Mouse (Mus musculus) regulatory T cell (primary cell): ENCODE measurements around the gene Negr1.

Source experiments
- in situ Hi-C: fragments of 300-600 bp; cut with MboI, MseI; formaldehyde crosslinking; loops from one replicate; pipeline ENCODE4 v1.15.1; 2025; ENCODE audit warnings: high pct_unique_total_duplicates

Gene Negr1

GRCm38 (mm10) chr3:156796061-156796691 lies 234.6 kb downstream of the Negr1 start:
- in situ Hi-C loops = no loop called here

DNA sequence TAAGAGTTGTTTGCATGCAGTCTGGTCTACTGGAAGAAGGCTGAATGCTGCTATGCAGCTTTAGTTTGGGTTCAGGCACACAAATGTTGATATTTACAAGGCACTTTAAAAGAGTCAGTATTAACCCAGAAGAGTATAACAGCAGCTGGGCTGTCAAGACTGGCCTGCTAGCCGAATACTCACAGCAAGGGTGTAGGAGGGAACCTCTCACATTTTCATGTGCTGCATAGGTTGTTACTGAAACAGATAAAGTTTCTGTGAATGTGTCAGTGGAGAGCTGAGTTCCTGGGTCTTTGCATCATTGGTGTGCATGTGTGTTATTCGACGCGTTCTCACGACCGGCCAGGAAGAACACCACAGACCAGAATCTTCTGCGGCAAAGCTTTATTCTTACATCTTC lies 237.6 kb downstream of the Negr1 start:
- in situ Hi-C loops = no loop called here

- in situ Hi-C loops = no loop called here
These were observed 248.2 kb downstream of the Negr1 start for GRCm38 (mm10) chr3:156809836-156810235.

- in situ Hi-C loops = no loop called here
These were observed 255.3 kb downstream of the Negr1 start for GRCm38 (mm10) chr3:156816938-156817337.

DNA sequence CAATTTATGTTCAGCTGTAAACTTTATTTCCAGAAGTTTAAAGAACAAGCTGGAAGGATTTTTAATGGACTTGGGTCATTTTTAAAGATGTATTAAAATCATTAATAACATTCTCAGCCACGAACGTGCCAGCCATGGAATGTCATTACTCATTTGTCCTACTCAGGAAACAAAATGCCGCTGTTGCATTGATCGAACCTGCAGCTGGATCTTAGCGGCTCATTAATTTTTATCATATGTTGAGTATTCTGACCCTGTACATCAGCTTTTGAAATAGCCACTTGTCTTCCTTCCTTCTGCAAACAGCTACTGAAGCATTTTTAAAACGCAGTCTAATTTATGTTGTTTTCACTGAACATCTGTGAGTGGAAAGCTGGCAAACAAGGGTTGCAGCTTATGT lies 255.9 kb downstream of the Negr1 start:
- in situ Hi-C loops = no loop called here

- in situ Hi-C loops = no loop called here
These were observed 261.4 kb downstream of the Negr1 start for GRCm38 (mm10) chr3:156823039-156823438.

DNA sequence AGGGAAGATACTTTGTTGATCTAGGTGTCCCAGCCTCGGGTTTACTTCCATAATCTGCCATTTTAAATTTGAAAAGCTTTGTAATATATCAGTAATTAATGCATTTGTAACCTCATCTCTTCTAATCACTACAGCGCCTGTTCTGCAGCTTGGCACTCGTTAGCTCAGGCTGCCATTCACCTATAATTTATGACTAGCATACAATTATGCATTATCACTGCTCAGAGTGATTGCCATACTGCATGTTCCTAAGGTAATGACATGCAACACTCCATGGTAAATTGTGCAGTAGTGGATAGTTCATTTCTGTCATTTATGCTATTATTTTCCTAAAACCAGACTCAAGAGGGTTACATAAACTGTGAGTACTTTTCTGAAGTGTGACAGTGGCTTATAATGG lies 272.3 kb downstream of the Negr1 start:
- in situ Hi-C loops = no loop called here

DNA sequence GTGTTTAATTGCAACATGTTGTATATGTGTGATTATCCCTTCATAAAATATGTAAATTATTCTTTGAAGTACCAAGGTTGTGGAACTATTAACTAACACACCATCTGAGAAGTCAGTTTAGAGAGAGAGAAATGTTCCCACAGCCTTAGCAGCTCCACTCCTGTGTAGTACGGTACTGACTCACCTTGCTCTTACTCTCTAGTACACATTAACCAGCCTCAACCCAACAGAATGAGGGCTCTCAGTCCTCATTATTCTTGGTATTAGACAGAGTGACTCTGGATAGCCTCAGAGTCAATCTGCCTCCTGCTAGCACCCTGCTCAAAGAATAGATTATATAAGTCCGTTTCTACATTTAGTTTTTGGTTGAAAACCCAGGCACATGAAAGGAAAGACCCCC lies 277.0 kb downstream of the Negr1 start:
- in situ Hi-C loops = no loop called here

GRCm38 (mm10) chr3:156848385-156848784 lies 286.8 kb downstream of the Negr1 start:
- in situ Hi-C loops = no loop called here

GRCm38 (mm10) chr3:156851921-156852320 lies 290.3 kb downstream of the Negr1 start:
- in situ Hi-C loops = no loop called here

DNA sequence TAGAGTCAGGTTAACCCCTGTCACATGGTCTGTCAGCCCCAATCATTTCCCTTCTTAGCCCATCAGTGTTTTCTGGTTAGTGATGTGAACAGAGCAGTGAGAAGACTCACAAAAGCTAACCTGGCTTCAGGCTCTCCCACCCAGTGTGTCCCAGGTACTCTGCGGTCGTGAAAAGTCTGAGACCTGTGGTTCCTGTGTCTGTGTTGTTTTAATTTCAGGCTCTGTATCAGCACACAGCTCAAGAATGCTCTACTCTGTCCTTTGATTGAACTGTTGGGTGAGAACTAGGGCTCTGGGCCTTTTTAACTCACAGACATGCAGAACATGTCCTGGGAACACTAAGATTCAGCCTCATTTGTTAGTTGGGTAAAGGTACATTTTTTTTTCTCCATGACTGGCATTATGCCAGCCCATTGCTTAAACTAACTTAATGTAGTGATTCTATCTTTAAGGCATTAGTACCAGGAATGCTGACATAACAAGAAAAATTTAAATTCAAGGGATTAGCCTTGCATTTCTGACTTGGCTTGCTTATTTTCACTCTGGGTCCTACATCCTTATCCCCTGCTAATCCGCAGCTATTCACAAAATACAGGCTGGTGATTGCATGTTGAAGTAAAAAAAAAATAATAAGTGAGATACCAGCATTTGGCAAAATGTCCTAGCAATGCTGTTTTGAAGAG lies 308.8 kb downstream of the Negr1 start:
- in situ Hi-C loops = no loop called here

- in situ Hi-C loops = no loop called here
These were observed 309.3 kb downstream of the Negr1 start for GRCm38 (mm10) chr3:156870922-156871257.

DNA sequence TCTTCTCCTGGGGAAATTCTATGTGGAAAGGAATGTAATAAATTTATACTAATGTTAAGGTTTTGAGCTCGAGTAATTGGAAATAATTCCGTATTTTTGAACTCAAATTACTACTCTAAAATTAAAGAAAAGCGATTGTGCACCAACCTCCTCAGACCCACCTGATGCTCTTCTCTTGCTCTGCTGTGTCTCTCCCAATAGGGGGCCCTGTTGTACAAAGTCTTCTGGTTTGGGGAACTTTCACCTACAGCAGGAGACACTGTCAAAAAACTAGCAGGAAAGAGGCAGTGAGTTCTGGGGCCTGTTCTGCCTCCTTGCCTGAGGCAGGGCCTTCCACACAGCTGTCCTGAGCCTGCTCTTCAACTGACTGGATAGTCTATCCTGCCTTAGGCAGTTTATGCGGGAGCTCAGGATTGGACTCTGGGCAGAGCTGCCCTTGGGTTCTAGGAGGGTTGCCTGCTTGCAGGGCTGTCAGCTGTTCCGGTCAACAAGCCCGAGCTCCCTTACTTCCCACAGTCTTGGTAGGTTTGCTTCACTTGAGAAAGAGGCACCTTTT lies 310.1 kb downstream of the Negr1 start:
- in situ Hi-C loops = no loop called here

GRCm38 (mm10) chr3:156876551-156876950 lies 315.0 kb downstream of the Negr1 start:
- in situ Hi-C loops = no loop called here

DNA sequence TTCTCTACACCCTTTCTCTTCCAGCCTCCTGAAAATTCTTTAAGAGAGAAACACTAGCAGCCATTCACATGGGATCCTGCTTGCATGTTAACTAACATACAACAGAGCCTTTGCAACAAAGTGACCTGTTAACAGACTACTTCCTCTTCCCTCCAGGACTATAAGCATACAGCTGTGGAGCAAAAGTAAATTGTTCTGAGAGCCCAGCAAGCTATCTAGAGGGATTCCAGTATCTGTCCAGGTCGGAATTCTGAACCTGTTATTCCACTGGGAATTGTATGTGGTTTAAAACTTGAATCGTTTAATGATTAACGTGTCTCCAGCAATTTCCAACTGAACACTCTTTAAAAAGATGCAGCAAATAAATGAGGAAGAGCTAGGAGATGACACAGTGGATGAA lies 320.5 kb downstream of the Negr1 start:
- in situ Hi-C loops = no loop called here

DNA sequence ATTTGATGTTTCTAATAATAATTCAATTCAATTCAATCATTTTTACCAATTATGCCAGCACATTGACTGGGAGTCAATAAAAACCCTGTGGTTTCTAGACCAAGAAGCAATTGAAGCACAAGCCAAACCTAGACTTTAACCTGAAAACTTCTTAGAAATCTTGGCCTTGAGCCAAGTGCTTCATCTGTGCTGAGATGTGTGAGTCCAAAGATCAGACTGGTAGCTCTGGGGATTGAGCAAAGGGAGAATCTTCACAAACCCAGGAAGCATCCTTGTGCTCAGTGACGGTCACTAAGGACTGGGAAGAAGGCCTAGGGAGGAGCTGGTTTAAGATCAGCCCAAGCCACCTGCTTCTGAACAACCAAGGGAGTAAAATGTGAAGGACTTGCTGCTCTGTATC lies 322.3 kb downstream of the Negr1 start:
- in situ Hi-C loops = no loop called here

DNA sequence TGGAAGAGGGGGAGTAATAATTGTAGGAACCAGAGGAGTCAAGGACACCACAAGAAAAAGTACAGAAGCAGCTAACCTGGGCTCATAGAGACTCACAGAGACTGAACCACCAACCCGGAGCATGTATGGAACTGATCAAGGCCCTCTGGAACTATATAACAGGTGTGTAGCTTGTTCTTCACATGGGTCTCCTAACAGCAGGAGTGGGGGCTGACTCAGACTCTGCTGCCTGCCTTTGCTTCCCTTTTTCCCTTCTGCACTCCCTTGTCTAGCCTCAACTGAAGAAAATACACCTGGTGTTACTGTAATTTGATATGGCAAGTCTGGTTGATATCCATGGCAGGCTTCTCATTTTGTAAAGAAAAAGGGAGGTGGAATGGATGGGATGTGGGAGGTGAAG lies 324.1 kb downstream of the Negr1 start:
- in situ Hi-C loops = no loop called here

DNA sequence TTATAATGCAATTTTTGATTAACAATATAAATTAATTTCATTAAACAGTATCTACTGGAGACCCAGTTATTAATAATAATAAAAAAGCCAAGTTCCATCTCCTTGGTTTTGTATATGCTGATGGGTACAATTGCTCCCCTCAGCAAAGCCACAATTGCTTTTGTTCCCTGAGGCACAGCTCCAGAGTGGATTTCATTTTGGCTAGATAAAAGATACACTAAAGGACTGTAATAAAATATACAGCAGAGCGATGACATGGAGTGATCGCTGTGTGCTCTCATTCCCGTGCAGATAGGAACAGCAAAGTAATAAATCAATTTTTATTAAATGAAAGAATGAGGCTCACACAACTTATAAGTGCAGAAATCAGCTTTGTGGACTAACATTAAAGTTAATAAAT lies 325.3 kb downstream of the Negr1 start:
- in situ Hi-C loops = no loop called here

DNA sequence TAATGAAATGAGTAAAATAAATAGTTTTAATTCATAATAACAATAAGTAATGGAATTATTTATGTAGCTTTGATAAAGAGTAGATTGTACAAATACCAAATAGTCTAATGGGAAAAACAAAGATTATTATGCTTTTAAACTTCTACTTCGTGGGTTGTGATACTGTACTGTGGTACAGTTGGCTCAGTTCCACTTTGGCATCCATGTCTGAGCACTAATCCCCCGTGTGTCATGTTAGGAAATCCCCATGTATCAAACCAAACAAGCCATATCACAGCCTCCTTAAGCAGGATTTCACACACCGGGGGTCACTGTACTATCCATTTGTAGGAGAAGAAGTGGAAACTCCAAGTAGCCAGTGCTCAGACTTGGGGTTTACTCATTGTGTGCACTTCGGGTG lies 329.4 kb downstream of the Negr1 start:
- in situ Hi-C loops = no loop called here

DNA sequence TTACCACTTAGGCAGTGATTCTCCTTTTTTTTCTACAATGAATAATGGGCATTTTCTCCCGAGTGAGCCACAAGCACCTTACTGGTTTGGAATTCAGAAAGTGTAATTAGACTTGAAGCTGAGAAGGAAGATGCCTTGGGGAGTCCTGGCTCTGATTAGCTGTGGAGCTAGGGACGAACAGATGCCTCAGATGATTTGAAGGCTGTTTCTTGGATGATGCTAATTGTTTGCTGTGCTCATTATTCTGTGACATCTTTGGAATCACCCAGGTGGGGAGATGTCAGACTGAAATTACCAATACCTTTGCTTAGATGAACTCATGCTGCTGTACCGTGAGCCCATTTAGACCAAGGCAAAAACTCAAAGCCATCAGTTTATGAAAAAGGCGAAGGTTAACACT lies 333.7 kb downstream of the Negr1 start:
- in situ Hi-C loops = no loop called here

- in situ Hi-C loops = no loop called here
These were observed 334.5 kb downstream of the Negr1 start for GRCm38 (mm10) chr3:156896106-156896505.

DNA sequence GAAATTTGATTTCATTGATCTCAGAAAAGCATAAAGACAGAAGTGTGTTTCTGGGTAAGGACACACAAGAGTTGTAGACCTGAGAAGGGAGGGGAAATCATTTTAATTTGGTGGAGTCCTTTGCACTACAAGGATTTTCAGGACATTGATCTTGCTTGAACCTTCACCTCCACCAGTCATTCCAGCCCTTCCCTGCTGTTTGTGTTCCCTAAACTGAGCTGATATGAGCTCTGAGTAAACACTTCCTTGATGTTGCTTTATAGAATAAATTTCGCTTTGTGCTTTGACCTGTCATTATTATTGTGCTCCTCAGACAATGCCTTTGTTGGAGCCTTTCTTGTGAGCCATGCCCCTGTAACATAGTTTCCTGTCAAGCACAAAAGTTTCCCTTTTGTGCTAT lies 335.0 kb downstream of the Negr1 start:
- in situ Hi-C loops = no loop called here

GRCm38 (mm10) chr3:156901140-156901539 lies 339.5 kb downstream of the Negr1 start:
- in situ Hi-C loops = no loop called here
